Mouse (Mus musculus): ENCODE measurements at regions not wholly inside any gene's neighbourhood (a gene's known extent, or its start where the extent isn't known, plus 50 kb on each side); places are given as distances from the start of the nearest gene placed in this dataset.

GRCm38 (mm10) chr10:21672171-21672570 lies 79.2 kb downstream of the 1700020N01Rik start:
- no peak for DNase-seq (ENCODE audit: low spot score in 2 of 2)

- DNase-seq (ENCODE audit: low spot score in 2 of 2): no peak
These were observed 79.7 kb downstream of the 1700020N01Rik start for GRCm38 (mm10) chr10:21672666-21673065.

- DNase-seq (ENCODE audit: low spot score in 2 of 2): no peak
These were observed 80.9 kb downstream of the 1700020N01Rik start for GRCm38 (mm10) chr10:21673831-21674230.

- DNase-seq (ENCODE audit: low spot score in 2 of 2): no peak
These were observed 82.8 kb downstream of the 1700020N01Rik start for GRCm38 (mm10) chr10:21675786-21676185.

- DNase-seq (ENCODE audit: low spot score in 2 of 2): no peak
These were observed 85.0 kb downstream of the 1700020N01Rik start for GRCm38 (mm10) chr10:21677911-21678310.

- DNase-seq (ENCODE audit: low spot score in 2 of 2): no peak
These were observed 85.4 kb downstream of the 1700020N01Rik start for GRCm38 (mm10) chr10:21678372-21678771.

GRCm38 (mm10) chr10:21678811-21679451 lies 86.0 kb downstream of the 1700020N01Rik start:
- no peak for DNase-seq (ENCODE audit: low spot score in 2 of 2)

GRCm38 (mm10) chr10:21680789-21681188 lies 87.8 kb downstream of the 1700020N01Rik start:
- no peak for DNase-seq (ENCODE audit: low spot score in 2 of 2)

GRCm38 (mm10) chr10:21684286-21685013 lies 91.5 kb downstream of the 1700020N01Rik start:
- DNase-seq (ENCODE audit: low spot score in 2 of 2): no peak

- DNase-seq (ENCODE audit: low spot score in 2 of 2): peak; percentile 48 to 53
These were observed 92.3 kb downstream of the 1700020N01Rik start for GRCm38 (mm10) chr10:21685122-21685798.

- no peak for DNase-seq (ENCODE audit: low spot score in 2 of 2)
These were observed 93.1 kb downstream of the 1700020N01Rik start for GRCm38 (mm10) chr10:21686060-21686459.

GRCm38 (mm10) chr10:21687484-21687883 lies 94.5 kb downstream of the 1700020N01Rik start:
- no peak for DNase-seq (ENCODE audit: low spot score in 2 of 2)

GRCm38 (mm10) chr10:21688513-21688912 lies 95.6 kb downstream of the 1700020N01Rik start:
- DNase-seq (ENCODE audit: low spot score in 2 of 2): no peak

GRCm38 (mm10) chr10:21689847-21690269 lies 96.9 kb downstream of the 1700020N01Rik start:
- DNase-seq (ENCODE audit: low spot score in 2 of 2): peak in 1 of 2 experiments; percentile 3

- DNase-seq (ENCODE audit: low spot score in 2 of 2): no peak
These were observed 102.2 kb downstream of the 1700020N01Rik start for GRCm38 (mm10) chr10:21695185-21695584.

GRCm38 (mm10) chr10:21696671-21697070 lies 103.7 kb downstream of the 1700020N01Rik start:
- DNase-seq (ENCODE audit: low spot score in 2 of 2): no peak

- no peak for DNase-seq (ENCODE audit: low spot score in 2 of 2)
These were observed 108.6 kb downstream of the 1700020N01Rik start for GRCm38 (mm10) chr10:21701580-21701979.

GRCm38 (mm10) chr10:21702134-21702533 lies 109.2 kb downstream of the 1700020N01Rik start:
- no peak for DNase-seq (ENCODE audit: low spot score in 2 of 2)

- no peak for DNase-seq (ENCODE audit: low spot score in 2 of 2)
These were observed 118.9 kb downstream of the 1700020N01Rik start for GRCm38 (mm10) chr10:21711866-21712265.

- no peak for DNase-seq (ENCODE audit: low spot score in 2 of 2)
These were observed 119.9 kb downstream of the 1700020N01Rik start for GRCm38 (mm10) chr10:21712828-21713227.

- DNase-seq (ENCODE audit: low spot score in 2 of 2): no peak
These were observed 122.5 kb downstream of the 1700020N01Rik start for GRCm38 (mm10) chr10:21715436-21715835.

GRCm38 (mm10) chr10:21718189-21718588 lies 125.2 kb downstream of the 1700020N01Rik start:
- DNase-seq (ENCODE audit: low spot score in 2 of 2): no peak

- no peak for DNase-seq (ENCODE audit: low spot score in 2 of 2)
These were observed 131.4 kb downstream of the 1700020N01Rik start for GRCm38 (mm10) chr10:21724351-21724750.
